Mouse (Mus musculus): ENCODE data around the gene Gpr18.

DNA sequence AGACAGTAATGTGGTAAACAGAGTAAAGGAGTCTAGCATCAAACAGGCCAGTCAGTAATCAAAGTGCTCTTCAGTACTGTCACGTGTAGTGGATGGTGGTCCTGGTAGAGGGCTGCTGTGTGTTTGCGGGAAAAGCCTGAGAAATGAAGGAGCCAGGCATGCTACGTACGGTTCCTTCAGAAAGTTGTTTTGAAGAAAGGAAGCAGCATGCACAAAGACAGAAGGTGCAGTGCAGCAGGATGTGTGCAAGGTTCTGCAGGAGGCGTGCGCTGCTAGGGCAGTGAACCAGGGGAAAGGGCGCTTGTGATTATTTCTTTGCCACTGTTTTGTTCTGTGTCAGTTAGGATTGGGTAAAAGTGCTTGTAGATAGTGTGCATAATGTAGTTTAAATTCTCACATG, 34.4 kb downstream of the Gpr18 start:
- no peak for TF ChIP-seq CTCF (IDR thresholded peaks at IDR 0.05; ENCODE audit: low read depth)
- TF ChIP-seq EP300 (IDR thresholded peaks at IDR 0.05; ENCODE audit: low read depth) = no peak
